Mouse (Mus musculus) right cerebral cortex, postnatal 4 days (tissue): Measurements from ENCODE around the gene Ern1.
"Not testable (repeated sequence)": the region's sequence is repeated elsewhere in the genome, so short reads cannot be mapped to it uniquely, and the experiment has no call there.

Experiments
- DNase-seq: peaks from one replicate; pipeline ENCODE4 v3.0.0-alpha.2; 2022

Ern1 gene

DNA sequence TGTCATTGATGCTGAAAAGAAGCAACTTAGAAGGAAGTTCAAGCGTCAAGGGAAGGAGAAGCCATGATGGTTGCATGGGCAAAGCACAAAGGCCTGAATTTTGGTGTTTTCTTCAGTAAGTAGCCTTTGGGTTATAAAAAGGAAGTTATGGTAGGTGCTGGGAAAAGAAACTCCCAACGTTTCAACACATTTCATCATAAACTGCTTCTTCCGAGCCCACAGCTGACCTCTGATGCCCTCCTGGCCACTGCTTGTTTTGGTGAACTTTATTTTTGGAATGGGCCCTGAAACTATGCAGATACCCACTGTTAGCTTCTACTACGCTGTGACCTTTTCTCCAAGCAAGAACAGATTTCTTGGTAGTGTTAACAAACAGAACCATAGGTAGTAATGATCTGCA, 58.0 kb downstream of the Ern1 start:
- DNase-seq: no peak

DNA sequence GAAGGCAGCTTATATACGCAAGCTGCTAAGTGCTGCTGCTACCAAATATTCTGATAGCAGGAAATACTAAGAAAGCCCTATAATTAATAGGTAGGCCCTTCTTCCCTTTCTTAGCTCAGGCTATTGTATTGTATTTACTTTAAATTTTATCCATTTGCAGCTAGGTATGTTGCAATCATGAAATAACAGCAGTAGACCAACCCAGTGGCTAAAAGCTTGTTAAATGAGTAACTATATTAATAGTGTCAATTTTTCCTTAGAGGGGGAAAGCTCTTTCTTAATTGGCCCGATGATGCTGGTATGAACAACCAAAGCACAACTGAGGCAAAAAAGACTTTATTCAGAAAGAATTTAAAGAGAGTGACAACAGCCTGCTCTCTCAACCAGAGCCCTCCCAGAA, 59.1 kb downstream of the Ern1 start:
- no peak for DNase-seq

DNA sequence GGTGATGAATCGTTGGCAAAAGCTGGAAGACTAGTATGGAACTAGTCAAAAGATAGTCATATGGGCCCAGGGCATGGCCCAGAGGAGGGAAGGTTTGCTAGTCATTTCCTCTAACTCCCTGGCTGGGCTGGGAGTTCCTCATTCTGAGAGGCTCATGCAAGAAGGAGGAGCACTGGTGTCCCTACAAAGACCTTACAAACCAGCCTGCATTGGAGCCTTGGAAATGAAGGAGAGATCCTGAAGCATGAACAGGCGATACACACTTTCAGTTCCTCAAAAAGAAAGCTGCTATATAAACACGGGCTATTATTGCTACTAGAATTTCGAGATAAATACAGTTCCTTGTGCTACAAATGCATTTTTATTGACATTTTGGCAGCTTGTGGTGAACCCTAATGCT, 59.5 kb downstream of the Ern1 start:
- DNase-seq: no peak

DNA sequence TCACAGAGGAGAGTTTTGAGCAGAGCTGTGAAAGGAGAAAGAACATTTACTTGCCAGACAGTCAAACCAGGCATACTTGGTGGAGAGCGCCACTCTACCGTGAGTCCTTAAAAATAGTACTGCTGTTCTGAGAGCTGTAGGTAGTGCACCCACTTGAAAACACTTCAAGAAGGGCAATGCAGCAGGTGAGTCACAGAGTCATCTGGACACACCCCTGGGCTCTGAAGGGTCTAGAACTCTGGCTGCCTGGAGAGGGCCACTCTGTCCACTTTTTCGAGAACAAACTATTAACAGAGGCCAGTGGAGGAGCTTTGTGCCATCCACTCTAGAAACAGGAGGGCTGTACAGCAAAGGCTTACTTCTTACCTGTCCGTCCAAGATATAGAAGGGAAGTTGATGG, 61.2 kb downstream of the Ern1 start:
- DNase-seq: no peak

DNA sequence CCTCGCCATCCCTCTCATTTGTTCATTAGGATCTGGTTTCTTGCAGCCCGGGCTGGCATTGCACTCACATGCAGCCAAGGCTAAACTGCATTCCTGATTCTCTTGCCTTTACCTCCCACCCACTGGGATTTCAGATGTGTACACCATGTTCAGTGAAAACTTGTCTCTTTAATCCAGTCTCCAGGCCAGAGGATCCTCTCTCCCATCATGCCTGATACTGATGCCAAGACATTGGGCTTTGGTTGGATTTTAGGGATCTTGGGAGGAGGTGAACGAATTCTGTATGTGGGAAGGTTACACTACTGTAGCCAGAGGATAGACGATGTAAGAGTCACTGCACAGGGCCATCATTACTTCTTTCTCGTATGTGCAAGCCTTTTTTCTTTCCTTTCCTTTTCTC, 62.5 kb downstream of the Ern1 start:
- no peak for DNase-seq

DNA sequence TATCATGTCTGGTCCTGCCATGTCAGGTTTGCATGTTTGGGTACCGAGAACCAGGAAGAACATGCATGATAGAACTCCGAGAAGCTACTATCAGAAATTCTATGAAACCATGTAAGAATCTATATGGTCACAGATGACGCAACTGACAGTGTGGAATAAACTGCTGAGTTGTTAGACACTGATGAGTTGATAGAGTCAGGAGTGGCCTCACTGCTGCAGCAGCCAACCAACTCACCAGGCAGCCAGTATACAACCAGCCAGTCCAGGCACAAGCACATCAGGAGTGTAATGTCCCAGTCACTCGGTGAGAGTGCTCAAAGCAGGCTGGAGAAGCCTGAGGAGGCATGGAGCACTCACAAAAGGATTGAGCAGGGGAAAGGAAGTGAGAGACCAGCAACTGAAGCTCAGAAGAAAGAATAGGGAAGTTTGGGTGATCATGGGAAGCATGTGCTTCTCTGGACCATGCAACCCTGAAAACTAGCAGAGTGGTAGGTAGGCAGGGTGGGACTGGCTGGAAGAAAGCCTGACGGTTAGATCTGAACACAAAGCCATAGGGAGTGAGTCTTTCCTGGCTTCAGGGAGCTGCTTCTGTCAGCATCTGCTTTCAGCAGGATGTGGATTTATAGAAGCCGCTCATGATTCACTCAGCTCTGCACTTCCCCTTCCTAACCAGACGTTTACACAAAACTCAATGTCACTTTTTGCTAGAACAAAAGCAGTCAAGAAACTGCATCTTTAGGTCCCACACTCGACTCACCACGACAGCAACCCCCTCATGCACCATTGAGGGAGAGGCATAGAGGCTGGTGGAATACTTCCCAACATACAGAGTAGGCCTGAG, 68.2 kb downstream of the Ern1 start:
- DNase-seq: no peak

DNA sequence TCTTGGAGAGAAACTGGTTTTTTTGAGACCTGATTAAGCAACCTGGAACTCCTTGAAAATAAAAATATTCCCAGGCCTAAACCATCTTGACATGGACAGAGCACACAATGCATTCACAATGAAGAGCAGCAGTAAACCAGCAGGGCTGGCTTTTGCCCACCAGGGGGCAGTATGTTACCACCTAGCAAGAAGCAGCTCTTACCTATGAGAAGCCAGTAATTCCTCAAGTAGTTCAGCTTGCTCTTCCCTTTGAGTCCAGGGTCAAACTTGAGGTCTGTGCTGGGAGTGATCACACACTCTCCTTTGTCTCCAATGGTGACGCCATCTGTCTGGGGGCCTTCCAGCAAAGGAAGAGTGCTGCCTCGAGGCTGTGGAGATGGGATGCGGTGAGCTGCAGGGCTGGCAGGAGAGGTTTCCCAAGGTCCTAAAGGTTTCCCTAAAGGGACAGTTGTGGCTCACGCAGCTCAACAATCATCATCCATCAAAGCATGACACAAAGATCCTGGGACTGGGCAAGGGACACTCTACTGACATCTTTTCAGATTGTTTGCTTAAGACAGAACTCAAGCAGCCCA, 68.9 kb downstream of the Ern1 start:
- DNase-seq: peak; percentile 82

DNA sequence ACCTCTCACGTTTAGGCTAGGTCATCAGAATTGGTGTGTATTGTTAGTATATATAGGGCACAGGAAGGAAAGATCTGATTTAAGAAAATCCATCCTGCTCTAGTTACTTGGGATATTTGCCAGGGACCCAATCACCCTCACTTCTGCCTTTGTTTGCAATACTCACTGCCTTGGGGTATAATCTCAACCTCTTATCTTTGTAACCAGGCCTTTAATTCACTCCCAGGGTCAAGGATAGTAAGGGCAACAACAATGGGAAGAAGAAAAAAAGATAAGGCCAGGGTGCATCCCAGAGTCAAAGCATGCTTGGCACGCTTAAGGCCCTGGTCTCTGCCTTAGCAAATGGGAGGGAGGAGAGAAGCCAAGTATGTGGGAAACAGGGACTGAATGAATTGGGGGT, 69.8 kb downstream of the Ern1 start:
- DNase-seq: no peak

DNA sequence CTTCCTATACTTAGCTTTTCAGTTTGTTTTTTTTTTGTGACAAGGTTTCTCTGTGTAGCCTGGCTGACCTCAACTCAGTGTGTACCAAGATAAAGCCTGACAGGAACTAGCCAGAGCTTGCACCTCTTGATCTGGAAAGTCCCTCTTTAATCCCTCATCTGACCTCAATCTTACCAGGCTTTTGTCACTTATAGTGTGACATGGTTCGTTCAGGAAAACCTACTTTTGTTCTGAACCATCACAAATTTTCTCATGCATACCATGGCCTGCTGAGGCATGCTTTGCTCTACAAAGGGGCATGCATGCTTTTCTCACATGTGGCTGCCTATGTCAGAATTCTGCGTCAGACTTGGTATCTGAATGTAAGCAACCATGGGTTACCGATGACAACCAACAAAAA, 71.3 kb downstream of the Ern1 start:
- DNase-seq: no peak

DNA sequence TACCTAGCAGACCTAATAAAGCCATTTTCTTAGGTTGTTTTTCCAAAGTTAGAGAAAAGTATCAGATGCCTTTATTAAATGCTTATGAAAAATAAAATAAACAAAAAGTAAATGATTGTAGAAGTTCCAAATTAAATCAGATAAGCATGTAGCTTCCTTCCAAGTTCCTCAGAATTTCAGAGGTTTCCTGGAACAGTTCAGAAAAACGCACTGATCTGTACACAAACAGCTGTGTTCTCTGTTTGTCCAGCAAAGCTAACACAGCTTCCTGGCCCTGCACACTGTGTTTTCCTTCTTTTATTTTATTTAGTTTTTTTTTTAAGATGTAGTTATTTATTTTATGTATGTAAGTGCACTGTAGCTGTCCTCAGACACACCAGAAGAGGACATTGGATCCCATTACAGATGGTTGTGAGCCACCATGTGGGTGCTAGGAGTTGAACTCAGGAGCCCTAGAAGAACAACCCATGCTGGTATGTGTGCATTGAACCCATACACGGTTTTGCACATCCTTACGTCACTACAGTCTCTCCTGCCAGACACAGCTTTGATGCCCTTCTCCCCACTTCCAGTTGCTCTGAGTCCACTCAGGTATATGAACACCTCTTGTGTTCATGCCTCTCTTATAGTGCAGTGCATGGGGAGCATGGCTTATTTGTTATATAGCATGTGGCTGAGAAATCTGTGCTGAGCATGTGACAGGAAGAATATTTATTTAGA, 74.9 kb downstream of the Ern1 start:
- DNase-seq: no peak

DNA sequence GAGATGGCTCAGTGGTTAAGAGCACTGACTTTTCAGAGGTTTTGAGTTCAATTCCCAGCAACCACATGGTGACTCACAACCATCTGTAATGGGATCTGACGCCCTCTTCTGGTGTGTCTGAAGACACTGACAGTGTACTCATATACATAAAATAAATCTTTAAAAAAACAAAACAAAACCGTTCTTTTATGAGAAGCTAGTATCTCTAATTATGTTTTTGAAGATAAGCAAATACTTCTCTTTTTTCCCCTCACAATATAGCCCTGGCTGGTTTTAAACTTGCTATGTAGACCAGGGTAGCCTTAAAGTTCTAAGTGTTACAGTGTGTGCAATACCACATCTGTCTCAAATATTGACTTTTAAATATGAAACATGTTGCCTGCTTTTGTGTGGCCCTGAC, 76.5 kb downstream of the Ern1 start:
- DNase-seq: no peak

DNA sequence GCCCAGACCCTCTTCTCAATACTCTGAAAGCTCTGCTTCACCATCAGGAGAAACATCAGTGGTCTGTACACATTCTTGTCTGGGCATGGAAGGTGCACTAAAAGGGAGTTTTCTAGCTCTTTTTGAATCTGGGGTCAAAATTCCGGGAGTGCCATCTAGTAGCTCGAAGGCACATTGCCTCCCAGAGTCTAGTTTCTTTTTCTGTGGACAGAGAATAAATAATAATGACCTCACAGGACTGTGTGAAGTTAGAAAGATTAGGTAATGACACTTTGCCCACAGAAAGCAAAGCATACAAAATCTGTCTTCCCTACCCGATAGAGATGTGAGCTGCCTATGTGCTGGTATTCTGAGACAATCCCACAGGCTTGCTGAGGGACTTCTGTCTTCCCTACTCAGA, 77.1 kb downstream of the Ern1 start:
- no peak for DNase-seq

DNA sequence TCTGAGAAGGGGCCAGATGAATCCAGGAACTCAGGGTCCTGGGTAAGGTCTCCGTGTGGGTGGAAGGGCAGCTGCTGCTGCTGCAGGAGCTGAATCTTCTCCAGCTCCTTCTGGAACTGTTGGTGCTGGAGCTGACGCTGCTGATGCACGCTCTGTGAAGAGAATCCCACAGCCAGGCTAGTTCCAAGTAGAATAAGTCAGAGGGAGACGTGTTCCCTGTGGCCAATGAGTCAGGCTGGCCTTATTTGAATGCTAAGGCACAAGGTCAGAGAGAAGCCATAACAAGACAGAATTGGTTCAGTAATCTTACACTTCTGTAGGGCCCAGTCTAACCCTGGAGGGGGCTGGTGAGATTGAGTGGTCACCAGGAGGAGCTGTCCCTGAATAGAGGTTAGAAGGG, 77.6 kb downstream of the Ern1 start:
- no peak for DNase-seq

DNA sequence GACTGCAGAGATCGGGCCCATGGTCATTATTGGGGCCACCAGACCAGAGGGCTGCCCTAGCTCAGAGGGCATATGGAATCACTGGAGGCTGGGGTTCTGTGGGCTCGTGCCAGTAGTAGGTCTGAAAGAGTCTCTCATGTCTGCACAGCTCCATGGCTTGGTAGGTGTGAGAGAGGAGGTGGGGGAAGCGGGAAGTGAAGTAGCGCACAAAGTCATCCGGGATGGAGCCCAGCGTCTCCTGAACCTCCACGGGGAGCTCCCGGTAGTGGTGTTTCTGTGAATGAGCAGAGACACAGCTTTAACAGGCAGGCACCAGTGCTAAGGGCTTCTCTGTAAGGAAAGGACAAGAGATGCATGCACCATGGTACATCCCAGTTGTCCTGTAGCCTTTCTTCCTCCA, 89.2 kb downstream of the Ern1 start:
- DNase-seq: no peak

DNA sequence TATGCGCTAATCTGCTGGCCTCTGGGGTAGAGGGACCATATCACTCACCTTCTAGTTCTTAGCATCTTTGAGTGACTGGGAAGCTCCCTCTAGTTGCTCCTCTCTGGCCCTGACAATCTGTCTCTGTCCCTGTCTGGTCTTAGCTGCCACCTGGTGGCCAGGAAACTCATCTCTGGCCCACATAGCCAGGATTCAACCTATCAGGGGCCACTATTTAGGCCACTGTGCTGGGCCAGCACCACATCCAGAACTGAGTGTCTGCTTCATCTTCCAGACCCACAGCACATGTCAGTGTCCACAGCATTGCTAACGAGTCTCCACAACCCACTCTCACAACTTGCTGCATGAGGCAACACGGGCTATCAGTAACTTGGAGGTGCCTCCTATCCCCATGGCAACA, 90.0 kb downstream of the Ern1 start:
- no peak for DNase-seq

DNA sequence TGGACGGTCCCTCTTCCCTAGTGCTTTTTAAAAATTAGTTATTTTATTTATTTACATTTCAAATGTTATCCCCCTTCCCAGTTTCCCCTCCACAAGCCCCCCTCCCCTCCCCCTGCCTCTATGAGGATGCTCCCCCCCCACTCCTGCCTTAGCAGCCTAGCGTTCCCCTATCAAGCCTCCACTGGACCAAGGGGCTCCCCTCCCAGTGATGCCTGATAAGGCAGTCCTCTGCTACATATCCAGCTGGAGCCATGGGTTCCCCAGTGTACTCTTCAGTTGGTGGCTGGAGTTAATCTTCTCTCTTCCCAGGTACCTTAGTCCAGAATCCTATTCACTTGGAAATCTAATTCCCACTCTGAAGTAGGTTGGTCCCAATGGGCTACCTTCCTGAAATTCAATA, 93.6 kb downstream of the Ern1 start:
- not testable (repeated sequence) for DNase-seq

DNA sequence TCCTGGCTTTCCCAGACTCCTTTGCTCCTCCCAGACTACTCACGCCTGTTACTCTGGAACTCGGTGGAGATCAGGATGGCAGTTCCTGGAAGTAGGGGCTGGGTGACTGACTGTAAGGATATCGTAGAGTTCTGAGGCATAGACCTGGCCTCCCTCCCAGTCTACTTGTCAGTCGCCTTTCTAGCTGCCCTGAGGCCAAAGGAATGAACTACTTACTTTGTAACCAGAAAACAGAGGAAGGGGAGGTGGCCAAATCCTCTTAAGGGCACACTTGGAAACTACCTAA, 94.4 kb downstream of the Ern1 start:
- DNase-seq: no peak

DNA sequence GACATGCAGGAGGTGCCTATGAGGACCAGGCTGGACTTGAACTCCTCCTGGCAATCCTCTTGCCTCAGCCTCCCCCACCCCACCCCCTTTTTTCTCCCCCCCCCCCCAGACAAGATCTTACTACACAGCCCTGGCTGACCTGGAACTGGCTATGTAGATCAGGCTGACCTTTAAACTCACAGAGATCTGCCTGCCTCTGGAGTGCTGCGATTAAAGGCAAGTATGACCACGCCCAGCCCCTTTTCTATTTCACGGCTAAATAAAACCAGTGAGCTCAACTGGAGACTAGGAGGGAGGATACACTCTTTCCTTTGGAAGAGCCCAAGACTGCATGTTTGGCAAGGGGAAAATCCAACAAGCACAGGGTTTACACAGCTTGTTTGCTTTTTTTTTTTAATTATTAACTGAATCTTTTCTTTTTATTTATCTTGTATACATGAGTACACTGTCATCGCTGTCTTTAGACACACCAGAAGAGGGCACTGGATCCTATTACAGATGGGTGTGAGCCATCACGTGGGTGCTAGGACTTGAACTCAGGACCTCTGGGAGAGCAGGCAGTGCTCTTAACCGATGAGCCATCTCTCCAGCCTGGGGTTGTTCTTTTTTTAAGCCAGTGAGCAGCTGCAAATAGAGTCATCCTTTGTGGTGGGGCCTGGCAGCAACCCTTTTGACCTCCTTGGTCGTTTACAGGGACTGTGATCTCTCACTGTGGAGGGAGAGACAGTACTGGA, 94.9 kb downstream of the Ern1 start:
- no peak for DNase-seq

DNA sequence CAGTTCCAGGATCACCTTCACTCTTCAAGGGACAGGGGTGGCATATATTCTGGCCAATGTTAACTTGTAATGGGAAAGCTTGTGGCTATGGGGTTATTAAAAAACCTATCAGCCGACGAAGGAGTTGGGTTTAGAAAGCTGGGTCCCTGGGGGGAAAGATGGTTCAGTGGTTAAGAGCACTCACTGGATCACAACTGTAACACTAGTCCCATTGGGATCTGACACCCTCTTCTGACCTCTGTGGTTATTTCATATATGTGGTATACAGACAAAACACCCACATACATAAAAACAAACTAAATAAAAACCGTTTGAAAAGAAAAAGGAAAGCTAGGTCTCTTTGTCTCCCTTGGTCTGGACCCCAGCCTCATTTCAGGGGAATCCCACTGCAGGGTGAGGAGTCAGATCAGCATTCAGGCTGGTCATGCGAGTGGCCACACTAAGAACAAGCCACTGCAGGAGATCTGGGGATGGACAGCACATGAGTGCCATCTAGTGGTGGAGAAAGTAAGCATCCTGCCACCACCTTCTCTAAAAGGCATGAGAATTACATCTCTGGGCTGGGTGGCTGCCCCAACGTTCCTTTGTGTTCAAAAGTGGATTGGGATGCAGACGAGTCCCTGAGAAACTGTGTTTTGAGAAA, 96.0 kb downstream of the Ern1 start:
- peak; percentile 59 for DNase-seq

DNA sequence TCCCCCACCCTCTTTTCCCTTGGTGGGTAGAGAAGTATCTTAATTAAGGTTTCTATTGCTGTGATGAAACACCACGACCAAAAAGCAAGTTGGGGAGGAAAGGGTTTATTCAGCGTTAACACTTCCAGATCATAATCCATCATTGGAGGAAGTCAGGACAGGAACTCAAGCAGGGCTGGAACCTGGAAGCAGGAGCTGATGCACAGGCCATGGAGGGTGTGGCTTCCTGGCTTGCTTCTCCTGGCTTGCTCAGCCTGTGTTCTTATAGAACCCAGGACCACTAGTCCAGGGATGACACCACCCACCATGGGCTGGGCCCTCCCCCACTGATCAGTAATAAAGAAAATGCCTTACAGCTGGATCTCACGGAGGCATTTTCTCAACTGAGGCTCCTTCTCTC, 96.9 kb downstream of the Ern1 start:
- no peak for DNase-seq

DNA sequence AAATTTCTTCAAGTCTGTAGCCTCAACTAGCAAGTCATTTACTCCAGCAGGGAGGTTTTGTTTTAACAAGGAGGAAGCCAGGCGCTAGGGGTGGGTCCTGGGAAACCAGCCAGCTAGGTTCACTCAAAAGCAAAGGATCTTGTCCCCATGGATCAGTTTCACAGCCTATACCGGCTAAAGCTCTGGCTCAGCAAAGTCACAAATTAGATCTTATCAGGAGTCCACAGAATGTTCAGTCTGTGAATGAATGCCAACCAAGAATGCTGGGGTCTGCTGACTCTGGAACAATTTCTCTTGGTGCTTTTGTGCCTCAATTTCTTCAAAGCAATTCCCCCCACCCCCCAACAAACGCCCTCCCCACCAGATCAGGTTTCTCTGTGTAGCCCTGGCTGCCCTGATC, 98.0 kb downstream of the Ern1 start:
- DNase-seq: no peak

DNA sequence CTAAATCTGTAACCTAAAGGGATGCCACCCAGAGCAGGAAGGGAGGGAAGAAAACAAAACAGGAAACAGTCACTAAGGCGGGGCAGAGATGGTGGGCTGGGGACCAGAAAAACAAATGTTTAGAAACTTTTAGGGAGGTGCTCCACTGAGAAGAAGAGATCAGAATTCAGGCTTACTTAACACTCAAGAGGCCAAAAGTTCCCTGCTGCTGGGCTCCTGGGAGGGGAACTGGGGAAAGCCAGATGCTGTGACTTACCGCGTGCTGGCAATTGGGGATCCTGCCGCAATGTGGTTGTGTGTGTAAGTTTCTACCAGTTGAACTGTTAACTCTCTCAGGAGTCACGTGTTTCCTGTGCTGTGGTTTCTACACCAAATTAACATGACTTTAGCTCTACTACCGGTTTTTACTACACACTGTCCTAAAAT, 99.8 kb downstream of the Ern1 start, which contains the start of gene Icam2:
TSS of gene Icam2 (minus strand) at position 285 of the 426 bp plus-strand sequence.
- DNase-seq: no peak

DNA sequence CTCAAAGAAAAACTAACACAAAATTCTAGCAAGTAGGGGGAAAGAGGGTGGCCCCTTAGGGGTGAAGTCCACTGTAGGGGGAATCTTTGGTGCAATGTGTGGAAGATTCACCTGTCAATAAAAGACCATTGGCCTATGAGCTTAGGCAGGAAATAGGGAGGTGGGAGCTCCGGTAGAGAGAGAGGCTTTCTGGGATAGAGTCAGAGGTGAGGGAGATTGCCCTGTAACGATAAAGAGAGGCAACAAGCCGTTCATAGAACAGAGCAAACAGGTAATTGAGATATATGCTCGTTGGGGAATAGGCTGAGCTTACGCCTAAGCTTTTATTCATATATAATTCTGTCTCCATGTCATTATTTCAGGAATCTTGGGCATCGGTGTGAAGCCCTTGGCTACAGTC, 100.6 kb downstream of the Ern1 start:
- DNase-seq: no peak
